Mouse (Mus musculus) stomach, postnatal 0 days (tissue): Measurements from ENCODE around the gene Cyth3.

Source experiments
- CTCF ChIP-seq: IDR thresholded peaks from 2 replicates; pipeline ENCODE4 v1.5.1; 2016; ENCODE audit warnings: antibody characterized with exemption, low read depth, mild to moderate bottlenecking, moderate library complexity
- EP300 ChIP-seq: optimal IDR thresholded peaks from 2 replicates; pipeline ENCODE3; 2016; ENCODE audit warnings: antibody characterized with exemption

GRCm38 (mm10) chr5:143666015-143666414, 43.8 kb downstream of the Cyth3 start:
- TF ChIP-seq CTCF (no peak), EP300 (no peak)
